Mouse (Mus musculus): ENCODE measurements at regions not wholly inside any gene's neighbourhood (a gene's known extent, or its start where the extent isn't known, plus 50 kb on each side); places are given as distances from the start of the nearest gene placed in this dataset.

- Histone ChIP-seq H3K4me1 (replicated peaks; ENCODE audit: low read depth, low read length) (no peaks in the 10 kb centered on the region), H3K27me3 (ENCODE audit: insufficient read depth, low read length) (no peaks in the 10 kb centered on the region), H3K36me3 (ENCODE audit: insufficient read depth, low read length) (no peaks in the 10 kb centered on the region), H3K4me3 (replicated peaks; ENCODE audit: low read length) (no peak overlapping the region), H3K9me3 (ENCODE audit: low read length) (peaks cover 20% of the 10 kb centered on the region)
- TF ChIP-seq POU5F1 (IDR thresholded peaks at IDR 0.05; ENCODE audit: borderline replicate concordance, low read length) = no peak
- TF ChIP-seq CTCF (conservative IDR thresholded peaks at IDR 0.05; ENCODE audit: low read length) = no peak
- no peak for TF ChIP-seq NANOG (IDR thresholded peaks at IDR 0.05; ENCODE audit: borderline replicate concordance, low read length)
Measured at GRCm38 (mm10) chr15:93846797-93847196, 251.1 kb upstream of the Prickle1 start.

- Histone ChIP-seq H3K4me3 (replicated peaks; ENCODE audit: low read length) (no peak overlapping the region), H3K36me3 (ENCODE audit: insufficient read depth, low read length) (no peaks in the 10 kb centered on the region), H3K9me3 (ENCODE audit: low read length) (peaks cover 20% of the 10 kb centered on the region), H3K27me3 (ENCODE audit: insufficient read depth, low read length) (no peaks in the 10 kb centered on the region), H3K4me1 (replicated peaks; ENCODE audit: low read depth, low read length) (no peaks in the 10 kb centered on the region)
- TF ChIP-seq POU5F1 (IDR thresholded peaks at IDR 0.05; ENCODE audit: borderline replicate concordance, low read length) (no peak), CTCF (conservative IDR thresholded peaks at IDR 0.05; ENCODE audit: low read length) (no peak), NANOG (IDR thresholded peaks at IDR 0.05; ENCODE audit: borderline replicate concordance, low read length) (no peak)
Measured at GRCm38 (mm10) chr15:93845801-93846200, 250.1 kb upstream of the Prickle1 start.

GRCm38 (mm10) chr15:93832956-93833355 lies 237.3 kb upstream of the Prickle1 start:
- no peak for TF ChIP-seq CTCF (conservative IDR thresholded peaks at IDR 0.05; ENCODE audit: low read length)
- no peak for TF ChIP-seq POU5F1 (IDR thresholded peaks at IDR 0.05; ENCODE audit: borderline replicate concordance, low read length)
- no peak for TF ChIP-seq NANOG (IDR thresholded peaks at IDR 0.05; ENCODE audit: borderline replicate concordance, low read length)

GRCm38 (mm10) chr15:93832431-93832936 lies 236.8 kb upstream of the Prickle1 start:
- TF ChIP-seq POU5F1 (IDR thresholded peaks at IDR 0.05; ENCODE audit: borderline replicate concordance, low read length) (no peak), NANOG (IDR thresholded peaks at IDR 0.05; ENCODE audit: borderline replicate concordance, low read length) (no peak), CTCF (conservative IDR thresholded peaks at IDR 0.05; ENCODE audit: low read length) (no peak)
- Histone ChIP-seq H3K9me3 (ENCODE audit: low read length) (no peaks in the 10 kb centered on the region), H3K4me1 (replicated peaks; ENCODE audit: low read depth, low read length) (no peaks in the 10 kb centered on the region), H3K4me3 (replicated peaks; ENCODE audit: low read length) (no peak overlapping the region), H3K36me3 (ENCODE audit: insufficient read depth, low read length) (no peaks in the 10 kb centered on the region), H3K27me3 (ENCODE audit: insufficient read depth, low read length) (no peaks in the 10 kb centered on the region)

More at GRCm38 (mm10) chr15:93832956-93833355, 237.3 kb upstream of the Prickle1 start:
- Histone ChIP-seq H3K9me3 (ENCODE audit: low read length) (no peaks in the 10 kb centered on the region), H3K4me3 (replicated peaks; ENCODE audit: low read length) (no peak overlapping the region), H3K4me1 (replicated peaks; ENCODE audit: low read depth, low read length) (no peaks in the 10 kb centered on the region), H3K36me3 (ENCODE audit: insufficient read depth, low read length) (no peaks in the 10 kb centered on the region), H3K27me3 (ENCODE audit: insufficient read depth, low read length) (no peaks in the 10 kb centered on the region)

GRCm38 (mm10) chr15:93831148-93831547 lies 235.5 kb upstream of the Prickle1 start:
- Histone ChIP-seq H3K4me3 (replicated peaks; ENCODE audit: low read length) (no peak overlapping the region), H3K36me3 (ENCODE audit: insufficient read depth, low read length) (no peaks in the 10 kb centered on the region), H3K9me3 (ENCODE audit: low read length) (no peaks in the 10 kb centered on the region), H3K27me3 (ENCODE audit: insufficient read depth, low read length) (no peaks in the 10 kb centered on the region), H3K4me1 (replicated peaks; ENCODE audit: low read depth, low read length) (no peaks in the 10 kb centered on the region)
- TF ChIP-seq NANOG (IDR thresholded peaks at IDR 0.05; ENCODE audit: borderline replicate concordance, low read length) (no peak), CTCF (conservative IDR thresholded peaks at IDR 0.05; ENCODE audit: low read length) (no peak), POU5F1 (IDR thresholded peaks at IDR 0.05; ENCODE audit: borderline replicate concordance, low read length) (no peak)

- TF ChIP-seq CTCF (conservative IDR thresholded peaks at IDR 0.05; ENCODE audit: low read length) (no peak), POU5F1 (IDR thresholded peaks at IDR 0.05; ENCODE audit: borderline replicate concordance, low read length) (no peak), NANOG (IDR thresholded peaks at IDR 0.05; ENCODE audit: borderline replicate concordance, low read length) (no peak)
- Histone ChIP-seq H3K4me3 (replicated peaks; ENCODE audit: low read length) (no peak overlapping the region), H3K4me1 (replicated peaks; ENCODE audit: low read depth, low read length) (no peaks in the 10 kb centered on the region), H3K36me3 (ENCODE audit: insufficient read depth, low read length) (no peaks in the 10 kb centered on the region), H3K9me3 (ENCODE audit: low read length) (peaks cover 8% of the 10 kb centered on the region), H3K27me3 (ENCODE audit: insufficient read depth, low read length) (no peaks in the 10 kb centered on the region)
Measured at GRCm38 (mm10) chr15:93824729-93825694, 229.3 kb upstream of the Prickle1 start.

GRCm38 (mm10) chr15:93821236-93821635 lies 225.5 kb upstream of the Prickle1 start:
- no peaks in the 10 kb centered on the region for H3K36me3 ChIP-seq (ENCODE audit: insufficient read depth, low read length)
- no peak overlapping the region for H3K4me3 ChIP-seq (replicated peaks; ENCODE audit: low read length)
- TF ChIP-seq POU5F1 (IDR thresholded peaks at IDR 0.05; ENCODE audit: borderline replicate concordance, low read length) (no peak), CTCF (conservative IDR thresholded peaks at IDR 0.05; ENCODE audit: low read length) (no peak), NANOG (IDR thresholded peaks at IDR 0.05; ENCODE audit: borderline replicate concordance, low read length) (no peak)
- H3K4me1 ChIP-seq (replicated peaks; ENCODE audit: low read depth, low read length) = no peaks in the 10 kb centered on the region
- H3K27me3 ChIP-seq (ENCODE audit: insufficient read depth, low read length) = no peaks in the 10 kb centered on the region
- H3K9me3 ChIP-seq (ENCODE audit: low read length) = peaks cover 8% of the 10 kb centered on the region

- Histone ChIP-seq H3K27me3 (ENCODE audit: insufficient read depth, low read length) (no peaks in the 10 kb centered on the region), H3K9me3 (ENCODE audit: low read length) (no peaks in the 10 kb centered on the region), H3K36me3 (ENCODE audit: insufficient read depth, low read length) (no peaks in the 10 kb centered on the region), H3K4me1 (replicated peaks; ENCODE audit: low read depth, low read length) (no peaks in the 10 kb centered on the region), H3K4me3 (replicated peaks; ENCODE audit: low read length) (no peak overlapping the region)
- TF ChIP-seq NANOG (IDR thresholded peaks at IDR 0.05; ENCODE audit: borderline replicate concordance, low read length) = no peak
- no peak for TF ChIP-seq CTCF (conservative IDR thresholded peaks at IDR 0.05; ENCODE audit: low read length)
- no peak for TF ChIP-seq POU5F1 (IDR thresholded peaks at IDR 0.05; ENCODE audit: borderline replicate concordance, low read length)
Measured at GRCm38 (mm10) chr15:93812011-93812410, 216.3 kb upstream of the Prickle1 start.

All from E14TG2a.4 (cell line).